Mouse (Mus musculus) forebrain, embryonic 16.5 days (tissue): ENCODE measurements around the gene Hsd17b11. TPM values are rescaled to one million over a fixed set of nuclear protein-coding genes. Genes with fewer than 3 reads are reported as not detected.

Source experiments
- ATAC-seq: fragments of 200-750 bp; cut with Nextera tagmentation; 2 replicates; pipeline ENCODE4 v1.8.0; 2017; ENCODE audit warnings: mild to moderate bottlenecking, moderate library complexity
- H3K27ac ChIP-seq: fragments of 300-500 bp; sonication (generic); 2 replicates; pipeline ENCODE4 v1.5.1; 2014; ENCODE audit warnings: low read length, control low read depth
- H3K27me3 ChIP-seq: fragments of 300-500 bp; sonication (generic); replicated peaks from 2 replicates; pipeline ENCODE4 v1.6.1; 2014; ENCODE audit warnings: low read length; ENCODE audit not compliant: control insufficient read depth, insufficient read depth
- H3K36me3 ChIP-seq: fragments of 300-500 bp; sonication (generic); 2 replicates; pipeline ENCODE4 v1.6.1; 2014; ENCODE audit not compliant: control insufficient read depth, insufficient read depth
- H3K4me1 ChIP-seq: fragments of 300-500 bp; sonication (generic); replicated peaks from 2 replicates; pipeline ENCODE4 v1.6.1; 2014; ENCODE audit warnings: low read length; ENCODE audit not compliant: control insufficient read depth, insufficient read depth
- H3K4me2 ChIP-seq: fragments of 300-500 bp; sonication (generic); 2 replicates; pipeline ENCODE4 v1.6.1; 2014; ENCODE audit warnings: mild to moderate bottlenecking, low read length, control low read depth
- H3K4me3 ChIP-seq: fragments of 300-500 bp; sonication (generic); replicated peaks from 2 replicates; pipeline ENCODE4 v1.5.1; 2014; ENCODE audit warnings: mild to moderate bottlenecking, low read length, control low read depth
- H3K9ac ChIP-seq: fragments of 300-500 bp; sonication (generic); replicated peaks from 2 replicates; pipeline ENCODE4 v1.6.1; 2014; ENCODE audit warnings: low read depth, low read length, control low read depth
- H3K9me3 ChIP-seq: fragments of 300-500 bp; sonication (generic); 2 replicates; pipeline ENCODE4 v1.6.1; 2016; ENCODE audit warnings: low read length; ENCODE audit not compliant: control insufficient read depth
- WGBS: fragments of 180-500 bp; shearing (Covaris S2); extraction: QIAGEN DNeasy Blood & Tissue Kit; methylation state at CpG from one replicate; pipeline ENCODE4 v1.1.7; 2014; 5-methylcytosine and 5-hydroxymethylcytosine counted together
- polyA plus RNA-seq: library from polyadenylated mRNA; unstranded; fragments of >200 nt; fragmentation: Nextera tagmentation; extraction: Ambion mirVana; gene quantifications from 2 replicates; pipeline ENCODE4 v1.2.1, GENCODE M21; 2015

Hsd17b11 gene
- polyA plus RNA-seq = 1.7 and 1.8 TPM in 2 replicates

- peak within 1 kb of the TSS; percentile 82 for H3K4me2 ChIP-seq
- peak; percentile 86 for ATAC-seq
- WGBS = 2% methylated on average over 31 of the region's 31 CpGs
- no peaks in the 10 kb centered on the region for H3K9me3 ChIP-seq
- H3K4me3 ChIP-seq = peak within 1 kb of the TSS; percentile 62
- H3K27ac ChIP-seq = peak within 1 kb of the TSS; percentile 42; the same call in 1 of the 2 replicates
- no peaks in the 10 kb centered on the region for H3K36me3 ChIP-seq
- H3K4me1 ChIP-seq = peaks cover 6% of the 10 kb centered on the region
- H3K27me3 ChIP-seq = no peaks in the 10 kb centered on the region; the same call in 1 of the 2 replicates
- peak within 1 kb of the TSS; percentile 65 for H3K9ac ChIP-seq
These were observed at the start of gene Hsd17b11 for GRCm38 (mm10) chr5:104021597-104022378. Hsd17b11 (minus strand) TSS chr5:104021919.

DNA sequence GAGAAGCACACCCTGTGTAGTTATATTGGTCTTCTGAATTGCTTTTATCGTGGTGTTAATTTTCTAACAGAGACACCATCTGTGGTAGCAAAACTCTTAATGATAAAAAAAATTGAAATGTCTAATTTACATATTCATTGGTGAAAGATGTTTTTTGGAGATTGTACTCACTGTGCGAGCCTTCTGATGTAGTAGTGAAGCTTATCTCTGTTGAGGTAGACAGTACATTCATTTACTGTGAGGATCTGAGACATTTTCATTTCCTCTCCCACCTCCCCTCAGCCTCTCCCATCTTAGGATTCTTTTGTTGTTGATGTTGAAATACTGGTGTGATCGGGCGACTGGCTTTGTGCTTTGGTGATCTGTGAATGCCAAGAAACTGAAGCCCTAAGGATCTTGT is 49.3 kb upstream of the Hsd17b11 start:
- no peak overlapping the region for H3K4me3 ChIP-seq
- H3K27me3 ChIP-seq = no peaks in the 10 kb centered on the region
- H3K4me2 ChIP-seq = no peak overlapping the region
- no peak overlapping the region for H3K9ac ChIP-seq
- H3K36me3 ChIP-seq = no peaks in the 10 kb centered on the region
- peaks cover 3% of the 10 kb centered on the region; the same call in 1 of the 2 replicates for H3K4me1 ChIP-seq
- H3K27ac ChIP-seq = no peak overlapping the region
- no peaks in the 10 kb centered on the region for H3K9me3 ChIP-seq
- ATAC-seq = peak; percentile 16; the same call in 1 of the 2 replicates
- WGBS = 56% methylated on average over 4 of the region's 4 CpGs

DNA sequence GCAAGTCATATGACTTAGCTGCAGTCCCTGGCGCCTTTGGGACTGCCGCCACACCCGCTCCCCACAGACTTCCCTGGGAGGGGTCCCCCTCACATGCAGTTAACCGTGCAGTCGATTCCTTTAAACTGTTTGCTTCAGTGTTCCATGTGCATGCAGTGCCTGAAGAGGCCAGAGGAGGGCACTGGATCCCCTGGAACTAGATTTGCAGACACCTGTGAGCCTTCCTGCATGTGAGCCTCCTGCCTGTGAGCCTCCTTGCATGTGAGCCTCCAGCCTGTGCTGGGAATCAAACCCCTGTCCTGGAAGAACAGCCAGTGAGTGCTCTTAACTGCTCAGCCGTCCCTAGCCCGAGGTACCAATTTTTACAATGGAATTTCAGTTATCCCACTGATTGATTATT is 47.0 kb upstream of the Hsd17b11 start:
- no peak for ATAC-seq
- H3K4me1 ChIP-seq = peaks cover 3% of the 10 kb centered on the region; the same call in 1 of the 2 replicates

GRCm38 (mm10) chr5:104062773-104063551 is 41.2 kb upstream of the Hsd17b11 start:
- no peak overlapping the region for H3K4me2 ChIP-seq
- peaks cover 8% of the 10 kb centered on the region for H3K36me3 ChIP-seq
- no peak for ATAC-seq
- 83% methylated on average over 11 of the region's 11 CpGs for WGBS
- H3K4me3 ChIP-seq = no peak overlapping the region
- no peaks in the 10 kb centered on the region for H3K27me3 ChIP-seq
- H3K9me3 ChIP-seq = no peaks in the 10 kb centered on the region
- H3K9ac ChIP-seq = no peak overlapping the region
- no peaks in the 10 kb centered on the region for H3K4me1 ChIP-seq
- no peak overlapping the region for H3K27ac ChIP-seq

More for the DNA sequence above, 47.0 kb upstream of the Hsd17b11 start:
- 0 out of 2 replicates have a peak, but pooled peaks cover 2% of the 10 kb centered on the region for H3K36me3 ChIP-seq
- H3K27me3 ChIP-seq = no peaks in the 10 kb centered on the region
- H3K9me3 ChIP-seq = no peaks in the 10 kb centered on the region
- no peak overlapping the region for H3K4me2 ChIP-seq
- H3K27ac ChIP-seq = no peak overlapping the region
- H3K9ac ChIP-seq = no peak overlapping the region
- H3K4me3 ChIP-seq = no peak overlapping the region
- WGBS = 83% methylated on average over 7 of the region's 7 CpGs

GRCm38 (mm10) chr5:104061936-104062772 is 40.4 kb upstream of the Hsd17b11 start:
- H3K4me3 ChIP-seq = no peak overlapping the region
- no peaks in the 10 kb centered on the region for H3K4me1 ChIP-seq
- peaks cover 8% of the 10 kb centered on the region for H3K36me3 ChIP-seq
- 80% methylated on average over 13 of the region's 13 CpGs for WGBS
- no peak overlapping the region for H3K27ac ChIP-seq
- ATAC-seq = no peak
- no peaks in the 10 kb centered on the region for H3K9me3 ChIP-seq
- no peaks in the 10 kb centered on the region for H3K27me3 ChIP-seq
- H3K9ac ChIP-seq = no peak overlapping the region
- H3K4me2 ChIP-seq = no peak overlapping the region

GRCm38 (mm10) chr5:104060429-104060828 is 38.7 kb upstream of the Hsd17b11 start:
- Histone ChIP-seq H3K4me3 (no peak overlapping the region), H3K27ac (no peak overlapping the region), H3K9me3 (no peaks in the 10 kb centered on the region), H3K9ac (no peak overlapping the region), H3K36me3 (peaks cover 8% of the 10 kb centered on the region), H3K4me2 (no peak overlapping the region), H3K4me1 (no peaks in the 10 kb centered on the region), H3K27me3 (no peaks in the 10 kb centered on the region)
- ATAC-seq = no peak
- WGBS = 79% methylated on average over 5 of the region's 5 CpGs

GRCm38 (mm10) chr5:104059628-104060027 is 37.9 kb upstream of the Hsd17b11 start:
- no peak overlapping the region for H3K27ac ChIP-seq
- no peaks in the 10 kb centered on the region for H3K4me1 ChIP-seq
- WGBS = 79% methylated on average over 9 of the region's 9 CpGs
- H3K27me3 ChIP-seq = no peaks in the 10 kb centered on the region
- no peak overlapping the region for H3K4me3 ChIP-seq
- no peak for ATAC-seq
- H3K36me3 ChIP-seq = peaks cover 7% of the 10 kb centered on the region
- no peaks in the 10 kb centered on the region for H3K9me3 ChIP-seq
- H3K4me2 ChIP-seq = no peak overlapping the region
- H3K9ac ChIP-seq = no peak overlapping the region

- Histone ChIP-seq H3K27ac (no peak overlapping the region), H3K4me1 (no peaks in the 10 kb centered on the region), H3K4me3 (no peak overlapping the region), H3K9me3 (no peaks in the 10 kb centered on the region), H3K27me3 (no peaks in the 10 kb centered on the region), H3K4me2 (no peak overlapping the region), H3K36me3 (peaks cover 7% of the 10 kb centered on the region), H3K9ac (no peak overlapping the region)
- WGBS = 65% methylated on average over 15 of the region's 15 CpGs
- ATAC-seq = no peak
These were observed 36.3 kb upstream of the Hsd17b11 start for GRCm38 (mm10) chr5:104058021-104058420.
